Mouse (Mus musculus) stomach, postnatal 0 days (tissue): Measurements from ENCODE around the gene Nox3.

Source experiments
- CTCF ChIP-seq: IDR thresholded peaks from 2 replicates; pipeline ENCODE4 v1.5.1; 2016; ENCODE audit warnings: antibody characterized with exemption, low read depth, mild to moderate bottlenecking, moderate library complexity
- EP300 ChIP-seq: optimal IDR thresholded peaks from 2 replicates; pipeline ENCODE3; 2016; ENCODE audit warnings: antibody characterized with exemption

DNA sequence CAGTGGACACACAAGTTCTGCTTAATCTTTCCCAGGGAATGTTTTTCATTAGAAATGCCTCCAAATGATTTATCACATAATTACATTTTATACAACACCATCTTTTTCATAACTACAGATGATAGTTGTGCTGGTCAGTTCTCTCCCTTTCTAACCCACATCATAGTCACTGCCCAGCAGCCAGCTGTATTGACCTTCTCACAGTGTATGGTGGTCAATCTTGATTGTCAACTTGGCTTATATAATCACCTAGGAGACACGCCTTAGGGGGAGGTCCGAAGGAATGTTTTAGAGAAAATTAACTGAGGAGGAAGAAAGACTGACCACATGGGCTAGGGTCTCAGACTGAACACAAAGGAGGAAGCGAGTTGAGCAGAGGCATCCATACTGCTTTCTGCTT lies 57.3 kb downstream of the Nox3 start:
- no peak for TF ChIP-seq CTCF
- no peak for TF ChIP-seq EP300
